Mouse (Mus musculus) G1E-ER4 (cell line): ENCODE results near the gene Trp53rka. TPM values are rescaled to one million over a fixed set of nuclear protein-coding genes. Genes with fewer than 3 reads are reported as not detected.

Source experiments
- GATA1 ChIP-seq: IDR thresholded peaks from one replicate; pipeline ENCODE4 v1.8.0; 2012; ENCODE audit warnings: low read length, inconsistent platforms
- polyA plus RNA-seq: library from polyadenylated mRNA; stranded (reverse); fragments of >175 nt; gene quantifications from 2 replicates; pipeline ENCODE4 v1.2.3, GENCODE M21; 2012

The Trp53rka gene
- 24.6 and 27.6 TPM in 2 replicates for polyA plus RNA-seq

DNA sequence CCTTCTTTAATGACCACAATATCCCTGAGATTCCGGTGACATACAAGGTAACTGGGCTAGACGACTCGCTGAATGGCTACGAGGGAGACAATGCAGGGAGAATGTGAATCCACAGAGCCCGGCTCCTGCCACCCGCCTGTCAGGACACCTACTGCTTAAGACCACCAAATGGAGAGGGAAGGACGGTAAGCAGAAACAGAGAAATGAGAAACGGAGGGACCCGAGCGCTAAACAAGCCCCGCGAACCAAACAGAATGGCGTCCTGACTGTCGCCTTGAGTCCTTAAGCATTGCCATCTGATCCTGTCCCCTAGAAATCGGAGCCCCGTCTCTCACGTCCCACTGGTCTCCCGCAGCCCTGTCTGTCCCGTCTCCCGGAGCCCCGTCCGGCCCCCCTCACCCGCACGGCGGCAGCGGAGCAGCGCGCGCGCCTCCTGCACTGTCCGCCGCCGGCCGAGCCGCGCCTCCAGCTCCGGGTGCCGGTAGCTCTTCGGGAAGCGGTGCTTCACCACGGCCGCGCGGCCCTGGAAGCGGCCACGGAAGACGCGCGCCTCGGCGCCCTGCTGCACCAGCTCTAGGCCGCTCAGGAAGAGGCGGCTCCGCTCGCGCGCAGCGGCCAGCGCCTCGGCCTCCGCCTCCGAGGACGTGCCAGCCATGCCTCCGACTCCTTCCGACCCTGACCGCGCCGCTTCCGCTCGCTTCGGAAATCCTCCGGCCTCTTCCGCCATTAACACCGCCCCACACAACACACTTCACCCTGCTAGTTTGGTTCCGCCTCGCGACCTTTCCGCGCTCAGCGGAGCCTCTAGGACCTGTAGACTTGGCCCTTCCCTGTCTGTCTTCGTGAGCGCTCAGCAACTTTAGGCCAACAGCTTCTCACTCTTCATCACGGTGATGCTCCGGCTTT is at the start of gene Trp53rka:
Gene Trp53rka (minus strand): TSS at position 677 of the 906 bp plus-strand sequence.
- TF ChIP-seq GATA1, result no peak

DNA sequence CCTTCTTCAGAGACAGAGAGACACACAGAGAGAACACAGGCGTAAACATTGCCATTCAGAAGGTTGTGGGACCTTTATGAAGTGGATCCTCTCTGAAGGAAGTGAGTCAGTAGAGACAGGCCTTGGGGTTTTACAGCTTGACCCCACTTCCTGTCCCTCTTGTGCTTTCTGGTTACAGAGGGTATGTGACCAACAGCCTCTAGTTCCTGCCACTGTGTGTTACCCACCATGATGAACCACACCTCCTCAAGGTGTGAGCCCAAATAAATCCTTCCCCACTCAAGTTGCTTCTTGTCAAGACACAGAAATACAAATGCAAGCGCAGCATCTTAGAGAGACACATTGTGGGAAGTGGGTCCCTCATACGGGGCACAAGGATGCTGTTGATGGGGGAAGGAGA is 47.9 kb upstream of the Trp53rka start:
- TF ChIP-seq GATA1, result no peak

DNA sequence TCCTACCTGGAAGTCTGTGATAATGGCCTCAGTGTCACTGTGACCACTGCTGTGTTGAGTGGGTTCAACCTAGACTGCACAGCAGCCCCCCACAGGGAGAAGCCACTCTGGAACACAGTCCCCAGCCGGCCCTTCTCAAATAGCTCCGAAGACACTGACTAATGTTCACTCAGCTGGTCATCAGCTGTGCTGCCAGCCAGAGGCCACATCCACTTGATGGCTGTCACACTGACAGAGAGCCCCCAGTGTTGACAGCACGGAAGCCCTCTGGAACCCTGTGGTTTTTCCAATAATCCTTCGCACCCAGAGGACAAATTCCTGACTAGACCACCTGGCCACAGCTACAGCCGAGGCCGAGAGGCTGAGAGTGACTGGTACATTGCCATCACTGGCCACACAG is 40.7 kb upstream of the Trp53rka start:
- TF ChIP-seq GATA1, result no peak

DNA sequence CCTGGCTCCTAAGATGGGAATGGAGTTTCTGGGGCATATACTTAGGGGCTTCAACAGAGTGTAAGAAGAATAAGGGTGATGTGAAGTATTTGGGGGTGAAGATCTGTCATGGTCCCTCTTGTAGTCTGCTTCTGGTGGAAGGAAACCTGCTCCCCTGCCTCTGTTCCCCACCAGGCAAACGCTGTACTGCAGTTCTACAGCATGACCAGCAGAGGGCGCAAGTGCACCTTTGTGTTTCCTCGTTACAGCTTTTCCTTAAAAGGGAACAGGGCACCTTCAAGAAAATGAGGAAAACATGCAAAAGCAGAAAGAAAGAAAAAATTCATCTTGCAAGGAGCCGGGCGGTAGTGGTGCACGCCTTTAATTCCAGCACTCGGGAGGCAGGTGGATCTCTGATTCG is 36.0 kb upstream of the Trp53rka start:
- no peak for TF ChIP-seq GATA1

DNA sequence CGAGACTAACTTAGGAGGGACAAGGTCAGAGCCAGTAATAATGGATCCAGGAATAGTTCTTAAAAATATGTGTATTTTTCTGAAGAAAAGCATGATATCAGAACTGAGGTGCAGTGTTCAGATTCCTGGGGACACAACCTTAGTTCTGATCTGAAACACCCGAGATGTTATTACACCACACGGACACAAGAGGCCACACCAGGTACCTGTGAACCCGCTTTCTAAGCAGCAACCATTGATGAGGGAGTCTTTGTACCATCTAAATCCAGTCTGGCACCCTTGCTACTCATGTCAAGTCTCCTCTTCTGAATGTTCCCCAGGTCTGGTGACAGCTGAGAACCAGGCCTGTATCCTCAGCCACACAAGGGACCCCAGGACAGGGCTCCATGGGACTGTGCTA is 32.5 kb upstream of the Trp53rka start:
- no peak for TF ChIP-seq GATA1

DNA sequence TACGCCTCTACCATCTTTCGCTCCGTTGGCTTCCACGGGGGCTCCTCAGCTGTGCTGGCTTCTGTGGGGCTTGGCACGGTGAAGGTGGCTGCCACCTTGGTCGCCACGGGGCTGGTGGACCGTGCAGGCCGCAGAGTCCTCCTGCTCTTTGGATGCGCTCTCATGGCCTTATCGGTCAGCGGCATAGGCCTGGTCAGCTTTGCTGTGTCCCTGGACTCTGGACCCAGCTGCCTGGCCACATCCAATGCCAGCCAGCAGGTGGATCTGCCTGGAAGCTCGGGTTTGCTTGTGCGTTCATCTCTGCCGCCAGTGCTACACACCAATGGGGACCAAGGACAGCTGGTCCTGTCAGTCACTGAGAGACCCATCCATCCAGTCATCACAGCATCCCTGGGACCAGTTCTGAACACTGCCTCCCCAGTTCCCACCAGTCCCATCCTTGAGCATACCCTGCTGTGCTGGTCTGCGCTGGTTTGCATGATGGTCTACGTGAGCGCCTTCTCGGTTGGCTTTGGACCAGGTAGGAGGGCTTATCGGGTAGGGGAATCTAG is 22.1 kb upstream of the Trp53rka start:
- TF ChIP-seq GATA1, result no peak

DNA sequence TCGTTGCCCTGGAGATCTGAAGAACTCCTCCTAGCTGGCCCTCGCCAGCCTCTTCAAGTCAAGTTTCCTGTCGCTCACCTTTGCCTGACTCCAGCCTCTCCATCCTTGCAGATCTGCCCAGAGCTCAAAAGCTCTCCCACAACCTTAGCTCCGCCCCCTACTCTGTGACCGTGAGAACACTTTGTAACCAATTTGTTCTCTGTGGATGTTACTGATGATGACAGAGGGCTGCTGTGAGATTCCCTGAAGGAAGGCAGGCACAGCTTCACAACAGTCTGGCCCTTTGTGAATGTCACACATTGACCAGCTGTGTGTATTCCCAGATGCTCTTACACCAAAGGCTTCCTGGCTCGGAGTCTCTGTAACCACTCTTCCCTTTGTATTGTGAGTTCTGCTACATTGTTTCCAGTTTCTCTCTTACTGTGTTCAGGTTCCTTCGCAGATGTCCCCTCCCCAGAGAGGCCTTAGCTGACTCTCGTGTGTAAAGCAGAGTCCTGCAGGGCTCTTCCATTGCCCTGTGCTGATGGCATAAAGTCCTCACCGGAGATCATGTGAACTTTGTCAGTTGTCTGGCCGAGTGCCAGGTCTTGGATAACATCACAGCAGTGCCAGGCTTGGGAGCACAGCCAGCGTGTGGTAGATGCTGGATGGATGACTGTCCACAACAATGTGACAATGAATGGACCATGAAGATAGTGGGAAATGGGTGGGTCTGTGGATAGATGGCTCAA is 19.9 kb upstream of the Trp53rka start:
- no peak for TF ChIP-seq GATA1

DNA sequence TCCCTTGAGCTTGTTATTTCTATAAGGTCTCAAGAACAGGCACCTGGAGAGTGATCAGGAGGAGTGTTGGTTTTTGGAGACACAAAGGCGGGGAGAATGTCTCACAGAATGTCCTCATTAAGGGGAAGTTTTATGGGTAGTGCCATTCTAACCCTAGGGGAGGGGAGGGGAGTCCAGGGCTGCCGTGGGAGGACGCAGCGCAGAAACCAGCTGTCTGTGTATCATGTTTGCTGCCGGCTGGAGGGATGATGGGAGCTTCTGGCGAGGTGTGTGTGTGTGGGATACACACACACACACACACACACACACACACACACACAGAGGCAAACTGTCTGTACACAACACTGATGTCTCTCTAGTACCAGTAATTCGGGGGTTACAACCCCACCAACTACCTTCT is 19.3 kb upstream of the Trp53rka start:
- no peak for TF ChIP-seq GATA1

DNA sequence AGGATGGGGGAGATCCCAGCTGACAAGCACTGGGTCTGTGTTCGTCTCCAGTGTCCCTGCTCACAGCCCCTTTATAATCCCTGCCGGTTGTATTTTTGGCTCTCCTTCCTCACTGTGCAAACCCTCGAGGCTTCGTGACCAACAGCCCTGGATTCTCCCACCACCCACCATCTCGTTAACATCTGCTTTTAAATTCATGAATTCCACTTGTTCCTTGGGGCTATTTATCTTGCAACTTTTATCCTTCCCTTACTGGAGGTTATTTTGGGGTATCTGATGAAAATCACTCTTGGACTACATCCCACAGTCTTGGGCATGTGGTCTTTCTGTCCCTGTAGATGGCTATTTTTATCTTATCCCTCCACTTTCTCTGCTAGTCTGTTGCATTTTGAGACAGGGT is 17.3 kb upstream of the Trp53rka start:
- TF ChIP-seq GATA1, result no peak

DNA sequence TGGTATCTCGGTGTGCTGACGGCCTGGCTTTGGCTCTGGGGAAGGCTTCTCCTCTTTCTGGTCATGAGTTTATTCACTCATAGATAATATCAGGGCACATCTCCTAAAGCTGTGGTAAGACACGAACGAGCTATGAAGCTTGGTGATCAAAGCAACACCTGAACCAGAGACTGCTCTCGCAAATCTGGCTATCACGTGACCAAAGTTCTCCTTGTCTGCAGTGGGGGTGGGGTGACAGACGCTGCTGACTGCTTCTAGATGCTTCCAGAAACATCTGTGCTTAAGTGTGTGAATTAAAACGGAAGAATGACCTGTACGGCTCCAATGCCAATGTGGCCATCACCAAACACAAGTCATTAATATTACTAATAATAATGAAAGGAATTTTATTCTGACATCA is 16.6 kb upstream of the Trp53rka start:
- TF ChIP-seq GATA1, result no peak

DNA sequence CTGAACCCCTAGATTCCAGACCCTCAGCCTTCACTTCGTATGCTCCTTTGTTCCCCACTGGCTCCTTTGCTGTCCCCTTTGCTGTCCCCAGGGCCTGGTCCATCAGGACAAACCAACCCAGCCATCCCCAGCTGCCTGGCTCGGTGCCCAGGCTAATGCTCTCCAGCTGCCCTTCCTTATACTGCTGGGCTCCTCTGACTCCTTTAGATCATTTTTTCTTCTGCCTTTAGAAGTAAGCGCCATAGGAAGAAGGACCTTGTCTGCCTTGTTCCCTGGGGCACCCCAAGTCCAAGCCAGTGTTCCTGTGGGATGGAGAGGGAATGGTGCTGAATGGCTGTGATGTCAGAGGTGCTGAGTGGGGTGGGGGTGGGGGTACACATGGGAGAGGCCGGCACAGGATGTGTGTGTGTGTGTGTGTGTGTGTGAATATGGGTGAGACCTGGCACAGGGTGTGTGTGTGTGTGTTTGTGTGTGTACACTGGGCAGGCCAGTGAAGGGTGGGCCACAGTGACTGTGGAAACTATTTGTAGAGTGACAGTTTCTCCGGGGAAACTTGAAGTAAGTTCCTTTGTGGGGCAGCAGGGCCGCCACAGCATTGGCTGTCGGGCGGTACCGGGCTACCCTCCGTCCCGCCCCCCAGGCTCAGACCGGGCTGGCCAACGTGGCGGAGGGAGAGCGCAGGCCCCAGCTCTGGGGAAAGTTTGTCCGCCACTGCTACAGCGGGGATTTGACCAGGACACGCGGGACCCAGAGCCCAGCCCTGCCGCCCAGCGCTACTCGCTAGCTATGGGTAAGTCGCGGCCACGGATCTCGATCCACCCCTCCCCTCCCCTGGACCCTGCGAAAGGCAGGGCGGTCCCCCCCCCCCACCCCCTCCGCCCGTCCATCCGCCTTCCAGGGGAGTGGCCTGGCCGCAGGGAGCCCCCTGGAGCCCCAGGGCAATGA is 10.4 kb upstream of the Trp53rka start, which contains the start of gene Slc2a10:
Gene Slc2a10 (plus strand): TSS at position 529 of the 945 bp plus-strand sequence.
- TF ChIP-seq GATA1, result no peak

DNA sequence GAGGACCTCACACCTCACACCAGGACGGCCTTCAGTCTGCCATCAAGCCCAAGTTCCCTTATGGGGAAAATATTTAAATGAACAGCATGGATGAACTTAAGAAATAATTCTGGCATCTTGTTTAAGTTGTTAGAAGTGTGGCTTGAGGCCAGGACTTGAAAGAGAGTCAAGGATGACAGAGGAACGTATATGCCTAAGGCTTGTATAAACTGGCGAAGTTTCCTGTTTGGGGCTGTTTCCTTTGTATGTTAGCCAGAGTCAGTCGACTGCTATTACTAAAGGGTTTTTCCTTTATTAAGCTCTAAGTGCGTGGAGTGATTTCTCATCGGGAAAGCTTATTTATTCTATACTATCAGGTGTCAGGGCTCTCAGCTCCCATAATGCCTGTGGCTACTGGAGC is 5.7 kb upstream of the Trp53rka start:
- TF ChIP-seq GATA1, result no peak

DNA sequence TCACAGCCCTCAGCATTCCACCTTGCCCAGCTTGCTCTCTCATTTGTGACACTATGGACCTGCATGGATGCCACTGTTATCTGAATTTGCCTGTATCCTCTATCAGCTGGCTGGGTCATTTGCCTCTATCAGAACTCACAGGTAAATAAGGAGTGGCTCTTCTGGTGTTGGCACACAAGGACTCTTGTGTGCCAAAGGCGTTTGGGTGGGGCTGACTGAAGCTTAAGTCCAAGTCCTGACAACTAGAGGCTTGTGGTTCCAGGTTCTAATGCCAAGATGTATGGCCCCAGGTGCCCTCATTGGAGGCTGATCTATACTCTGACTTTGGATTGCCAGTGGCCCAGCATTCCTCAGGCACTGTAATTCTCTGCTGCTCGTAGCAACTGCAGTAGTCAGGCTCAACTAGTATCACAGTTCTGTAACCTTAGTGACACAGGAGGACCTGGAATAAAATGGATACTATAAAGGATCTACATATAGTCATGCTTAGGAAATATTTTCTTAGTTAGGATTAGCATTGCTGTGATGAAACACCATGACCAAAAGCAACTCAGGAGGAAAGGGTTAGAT is 4.7 kb upstream of the Trp53rka start:
- no peak for TF ChIP-seq GATA1

DNA sequence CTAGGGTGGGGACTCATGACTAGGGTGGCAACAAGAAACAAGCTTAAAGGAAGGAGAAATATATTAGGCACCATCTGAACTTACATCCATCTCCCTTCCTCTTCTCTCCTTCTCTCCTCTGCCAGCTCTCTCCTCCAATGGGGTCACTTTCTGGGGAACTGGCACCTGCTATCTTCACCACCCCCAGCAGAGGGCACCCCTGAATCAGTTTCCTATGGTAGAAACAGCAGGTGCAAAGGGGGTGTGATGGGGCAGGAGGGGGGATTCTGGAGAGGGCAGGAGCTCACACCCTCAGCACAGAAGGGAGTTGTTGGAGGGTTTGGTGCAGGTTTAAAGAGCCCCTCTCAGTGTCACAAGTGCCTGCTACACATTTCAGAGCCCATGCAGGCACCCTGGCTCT is 3.1 kb upstream of the Trp53rka start:
- no peak for TF ChIP-seq GATA1

DNA sequence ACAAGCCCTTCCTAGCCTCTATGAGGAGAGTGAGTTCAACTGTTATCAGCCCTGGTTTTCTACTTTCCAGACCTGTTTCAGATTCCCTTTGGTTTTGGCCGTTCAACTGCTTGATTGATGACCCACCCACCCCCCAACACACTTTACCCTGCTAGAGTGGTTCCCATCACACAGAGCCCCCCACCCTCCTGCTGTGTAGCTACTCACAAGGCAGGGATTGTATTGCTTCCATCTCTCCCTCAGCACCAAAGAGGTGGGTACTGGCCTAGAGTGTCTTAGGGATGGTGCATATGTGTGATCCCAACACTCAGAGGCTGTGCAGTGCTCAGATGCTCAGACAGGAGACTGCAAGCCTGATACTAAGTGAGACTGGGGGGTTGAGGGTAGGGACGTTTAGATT is 1.4 kb upstream of the Trp53rka start:
- TF ChIP-seq GATA1, result no peak
